In genomic region chr6:94692003-94692402, GRCm38 (mm10) we compare ENCODE assay signal across 17 mouse cellular contexts. TPM values are rescaled to one million over a fixed set of nuclear protein-coding genes. Genes with fewer than 3 reads are reported as not detected.
A peak's percentile ranks its signal among the peaks of the same experiment; 100 is the strongest.
DNase-seq lines count a peak whose midpoint lies in the region; ATAC-seq and TF ChIP-seq lines count a peak whose summit lies in the region.
"Had no signal": no experiment of that assay in that cellular context is flagged by ENCODE, and none has a peak within 500 bp of the region (broad histone marks: within the 10 kb centered on the region; RNA-seq: fewer than 3 reads in every experiment).

No protein-coding gene starts in this region.

- H3K36me3 ChIP-seq in forebrain, embryonic 12.5 days (replicated peaks): no peaks in the 10 kb centered on the region
- no peaks in the 10 kb centered on the region for H3K36me3 ChIP-seq in forebrain, embryonic 16.5 days (ENCODE audit: control insufficient read depth, insufficient read depth)
- no peaks in the 10 kb centered on the region for H3K36me3 ChIP-seq in liver, adult 2 months (ENCODE audit: control insufficient read depth, insufficient read depth, low read length)
- H3K36me3 ChIP-seq in hindbrain, embryonic 16.5 days (ENCODE audit: control insufficient read depth, insufficient read depth, low read length): no peaks in the 10 kb centered on the region
- H3K36me3 ChIP-seq in small intestine, adult 2 months (ENCODE audit: control insufficient read depth, insufficient read depth, low read length): no peaks in the 10 kb centered on the region
- H3K36me3 ChIP-seq: embryonic facial prominence, embryonic 12.5 days; heart, embryonic 10.5 days; liver, embryonic 12.5 days had no signal

- WGBS in forebrain, embryonic 12.5 days: 25% methylated on average over 2 of the region's 2 CpGs
- 54% methylated on average over 2 of the region's 2 CpGs for WGBS in forebrain, embryonic 16.5 days
- 19% methylated on average over 2 of the region's 2 CpGs for WGBS in liver, adult 2 months
- WGBS in hindbrain, embryonic 16.5 days: 57% methylated on average over 2 of the region's 2 CpGs
- 21% methylated on average over 2 of the region's 2 CpGs for WGBS in small intestine, adult 2 months

- no peak for DNase-seq in liver, adult 2 months (ENCODE audit: extremely low read depth, low read depth, low spot score)
- no peak for DNase-seq in liver
- DNase-seq: cerebellum, postnatal 10 days; heart, postnatal 4 days; right cerebral cortex, postnatal 25 days had no signal

- no peak overlapping the region for H3K4me3 ChIP-seq in forebrain, embryonic 12.5 days (replicated peaks)
- no peak overlapping the region for H3K4me3 ChIP-seq in forebrain, embryonic 16.5 days (replicated peaks; ENCODE audit: low read length)
- no peak overlapping the region for H3K4me3 ChIP-seq in liver, adult 2 months (ENCODE audit: insufficient read depth, low read depth, low read length)
- H3K4me3 ChIP-seq in hindbrain, embryonic 16.5 days (ENCODE audit: low read length): no peak overlapping the region
- H3K4me3 ChIP-seq in small intestine, adult 2 months (ENCODE audit: low read depth, low read length): no peak overlapping the region
- H3K4me3 ChIP-seq: embryonic facial prominence, embryonic 12.5 days; forebrain, embryonic 13.5 days; heart, embryonic 10.5 days; liver, embryonic 12.5 days had no signal

- H3K9ac ChIP-seq in forebrain, embryonic 12.5 days: no peak overlapping the region
- H3K9ac ChIP-seq in forebrain, embryonic 16.5 days (replicated peaks; ENCODE audit: low read depth, low read length): no peak overlapping the region
- H3K9ac ChIP-seq in liver, adult 2 months (ENCODE audit: low read depth, low read length): no peak overlapping the region
- no peak overlapping the region for H3K9ac ChIP-seq in hindbrain, embryonic 16.5 days (ENCODE audit: low read depth, low read length)
- H3K9ac ChIP-seq: embryonic facial prominence, embryonic 12.5 days; forebrain, embryonic 13.5 days; liver, embryonic 12.5 days had no signal

- peaks cover 89% of the 10 kb centered on the region for H3K4me1 ChIP-seq in forebrain, embryonic 12.5 days
- H3K4me1 ChIP-seq in forebrain, embryonic 16.5 days (replicated peaks; ENCODE audit: control insufficient read depth, insufficient read depth, low read length): peaks cover 3% of the 10 kb centered on the region; the same call in 1 of the 2 replicates
- peaks cover 45% of the 10 kb centered on the region for H3K4me1 ChIP-seq in liver, adult 2 months (ENCODE audit: control insufficient read depth, insufficient read depth, low read length)
- peaks cover 8% of the 10 kb centered on the region for H3K4me1 ChIP-seq in hindbrain, embryonic 16.5 days (ENCODE audit: control insufficient read depth, insufficient read depth, low read depth, low read length)
- peaks cover 29% of the 10 kb centered on the region for H3K4me1 ChIP-seq in small intestine, adult 2 months (ENCODE audit: control insufficient read depth, insufficient read depth, insufficient read length, low read length)

- no peak for TF ChIP-seq CTCF in liver, adult 2 months (IDR thresholded peaks at IDR 0.05; ENCODE audit: low read depth, low read length)
- no peak for TF ChIP-seq CTCF in small intestine, adult 2 months (IDR thresholded peaks at IDR 0.05; ENCODE audit: extremely low read depth, insufficient read length, insufficient replicate concordance, low read depth, low read length)

- H3K27me3 ChIP-seq in forebrain, embryonic 12.5 days: no peaks in the 10 kb centered on the region
- no peaks in the 10 kb centered on the region; the same call in 1 of the 2 replicates for H3K27me3 ChIP-seq in forebrain, embryonic 16.5 days (replicated peaks; ENCODE audit: control insufficient read depth, insufficient read depth, low read length)
- H3K27me3 ChIP-seq in liver, adult 2 months (ENCODE audit: control insufficient read depth, insufficient read depth, low read length): no peaks in the 10 kb centered on the region
- no peaks in the 10 kb centered on the region for H3K27me3 ChIP-seq in hindbrain, embryonic 16.5 days (replicated peaks; ENCODE audit: control insufficient read depth, insufficient read depth, low read length)
- no peaks in the 10 kb centered on the region for H3K27me3 ChIP-seq in small intestine, adult 2 months (ENCODE audit: control insufficient read depth, insufficient read depth, low read length)
- H3K27me3 ChIP-seq: forebrain, embryonic 13.5 days; Patski had no signal

- TF ChIP-seq POLR2A in liver, adult 2 months (IDR thresholded peaks at IDR 0.05; ENCODE audit: extremely low read depth, insufficient read depth, low read length): no peak
- TF ChIP-seq POLR2A in small intestine, adult 2 months (IDR thresholded peaks at IDR 0.05; ENCODE audit: low read depth, low read length): no peak

- no peaks in the 10 kb centered on the region for H3K9me3 ChIP-seq in forebrain, embryonic 12.5 days
- no peaks in the 10 kb centered on the region for H3K9me3 ChIP-seq in forebrain, embryonic 16.5 days (ENCODE audit: control insufficient read depth, low read length)
- H3K9me3 ChIP-seq in hindbrain, embryonic 16.5 days (ENCODE audit: control insufficient read depth, low read length): no peaks in the 10 kb centered on the region
- H3K9me3 ChIP-seq: embryonic facial prominence, embryonic 12.5 days; forebrain, embryonic 13.5 days; heart, embryonic 10.5 days; liver, embryonic 12.5 days had no signal

- ATAC-seq in forebrain, embryonic 12.5 days (ENCODE audit: low FRiP score): no peak
- ATAC-seq in forebrain, embryonic 16.5 days: no peak
- ATAC-seq in hindbrain, embryonic 16.5 days: no peak
- ATAC-seq in frontal cortex, adult (ENCODE audit: low TSS enrichment): no peak
- no peak for ATAC-seq in granulocyte monocyte progenitor cell, adult 5-6 weeks (replicated peaks; ENCODE audit: poor library complexity, severe bottlenecking)
- ATAC-seq: forebrain, embryonic 13.5 days; liver, embryonic 12.5 days; Patski had no signal

- no peak overlapping the region for H3K27ac ChIP-seq in forebrain, embryonic 12.5 days
- no peak overlapping the region for H3K27ac ChIP-seq in forebrain, embryonic 16.5 days (ENCODE audit: low read length)
- H3K27ac ChIP-seq in liver, adult 2 months (replicated peaks; ENCODE audit: insufficient read depth, low read depth, low read length): peak overlapping the region; percentile 54
- H3K27ac ChIP-seq in hindbrain, embryonic 16.5 days (ENCODE audit: low read depth, low read length): no peak overlapping the region
- peak overlapping the region; percentile 69; the same call in 1 of the 2 replicates for H3K27ac ChIP-seq in small intestine, adult 2 months (ENCODE audit: insufficient read depth, low read depth, low read length)
- H3K27ac ChIP-seq: embryonic facial prominence, embryonic 12.5 days; forebrain, embryonic 13.5 days; heart, embryonic 10.5 days; kidney, postnatal 0 days; liver, embryonic 12.5 days had no signal

- H3K4me2 ChIP-seq in forebrain, embryonic 12.5 days: peak overlapping the region; percentile 6; the same call in 1 of the 2 replicates
- no peak overlapping the region for H3K4me2 ChIP-seq in forebrain, embryonic 16.5 days (ENCODE audit: low read length)
- peak overlapping the region; percentile 36; the same call in 1 of the 2 replicates for H3K4me2 ChIP-seq in hindbrain, embryonic 16.5 days (ENCODE audit: low read length)
- H3K4me2 ChIP-seq: embryonic facial prominence, embryonic 12.5 days; forebrain, embryonic 13.5 days; liver, embryonic 12.5 days had no signal

- H3K79me2 ChIP-seq in liver, adult 2 months (ENCODE audit: control insufficient read depth, insufficient read depth, low read length): peaks cover 40% of the 10 kb centered on the region

RNA-seq across cellular contexts. Expression of gene Lrig1, which starts 8.0 kb away (rescaled TPM):
- polyA plus RNA-seq in forebrain, embryonic 12.5 days (2016; fragmentation: Nextera tagmentation; extraction: Ambion mirVana): 16.6 and 17.7 TPM in 2 replicates
- polyA plus RNA-seq in forebrain, embryonic 16.5 days (2015; fragmentation: Nextera tagmentation; extraction: Ambion mirVana): 7.1 and 8.3 TPM in 2 replicates
- total RNA-seq in liver, adult 2 months (2014; rRNA removed): 12.4 and 13.3 TPM in 2 replicates
- 12.9 and 14.8 TPM in 2 replicates for polyA plus RNA-seq in liver, adult 2 months (2012; rRNA removed)
- polyA plus RNA-seq in hindbrain, embryonic 16.5 days (2015; fragmentation: Nextera tagmentation; extraction: Ambion mirVana): 18.7 and 22.7 TPM in 2 replicates
- 20.5 and 29.8 TPM in 2 replicates for polyA plus RNA-seq in small intestine, adult 2 months (2012; rRNA removed)
- total RNA-seq in granulocyte monocyte progenitor cell, adult 5-6 weeks (2014; fragmentation: Nextera tagmentation): 0.37 and 2.0 TPM in 2 replicates
- not detected in 2 replicates for total RNA-seq in granulocyte monocyte progenitor cell, adult 5-6 weeks (2017)

Comparison
In these comparisons a context has a peak if more than half of its experiments do, and no peak if none do; other contexts are left out.
1. H3K27ac ChIP-seq: peak in liver, adult 2 months (single experiment) and small intestine, adult 2 months (single experiment); none in forebrain, embryonic 12.5 days (single experiment), forebrain, embryonic 16.5 days (single experiment) and hindbrain, embryonic 16.5 days (single experiment).